Mouse (Mus musculus) megakaryocyte, embryonic 14.5 days (primary cell): ENCODE results near the gene Ly6g6c.

ENCODE experiments used
- FLI1 ChIP-seq: IDR thresholded peaks from 2 replicates; pipeline ENCODE4 v1.6.1; 2012; ENCODE audit warnings: low read length, inconsistent platforms, mixed read lengths
- GATA1 ChIP-seq: IDR thresholded peaks from 3 replicates; pipeline ENCODE4 v1.6.1; 2012; ENCODE audit warnings: mixed read lengths, low read length, inconsistent platforms, borderline replicate concordance

GRCm38 (mm10) chr17:35094475-35095365 lies 29.5 kb downstream of the Ly6g6c start:
- TF ChIP-seq FLI1: no peak
- TF ChIP-seq GATA1: no peak
